Comparison of ENCODE assay signal across 13 mouse cellular contexts in genomic region chr9:41513701-41514100, GRCm38 (mm10).
"Had no signal": no experiment of that assay in that cellular context is flagged by ENCODE, and none has a peak within 500 bp of the region (broad histone marks: within the 10 kb centered on the region; RNA-seq: fewer than 3 reads in every experiment).

No protein-coding gene starts in this region.

- H3K9ac ChIP-seq: liver, embryonic 15.5 days; midbrain, embryonic 13.5 days; neural tube, embryonic 12.5 days had no signal

- H3K4me1 ChIP-seq: liver, embryonic 15.5 days had no signal

- H3K27ac ChIP-seq: left cerebral cortex, adult 2 months; limb, embryonic 10.5 days; liver, embryonic 15.5 days; midbrain, embryonic 13.5 days; neural tube, embryonic 12.5 days had no signal

- H3K4me2 ChIP-seq: liver, embryonic 11.5 days; liver, embryonic 15.5 days; midbrain, embryonic 13.5 days; neural tube, embryonic 12.5 days had no signal

- H3K36me3 ChIP-seq: liver, embryonic 15.5 days had no signal

- H3K4me3 ChIP-seq: left cerebral cortex, adult 2 months; limb, embryonic 10.5 days; liver, embryonic 15.5 days; midbrain, embryonic 13.5 days; neural tube, embryonic 12.5 days had no signal

- H3K9me3 ChIP-seq: limb, embryonic 10.5 days; liver, embryonic 15.5 days; midbrain, embryonic 13.5 days; neural tube, embryonic 12.5 days had no signal

- ATAC-seq: lung, postnatal 0 days; midbrain, embryonic 13.5 days had no signal

- H3K27me3 ChIP-seq: liver, embryonic 15.5 days; midbrain, embryonic 13.5 days; neural tube, embryonic 12.5 days had no signal

- DNase-seq: kidney, postnatal 10 days; lung, adult 2 months; lung, postnatal 36 days; retina, postnatal 1 day; right cerebral cortex, postnatal 4 days; thymus, postnatal 36 days had no signal
